Mouse (Mus musculus) stomach, embryonic 16.5 days (tissue): ENCODE measurements around the gene Parp6. TPM values are rescaled to one million over a fixed set of nuclear protein-coding genes. Genes with fewer than 3 reads are reported as not detected.

ENCODE experiments used
- ATAC-seq: fragments of 200-750 bp; cut with Nextera tagmentation; 2 replicates; pipeline ENCODE4 v1.8.0; 2017; ENCODE audit warnings: moderate number of reproducible peaks, moderate TSS enrichment; ENCODE audit not compliant: insufficient read depth, low FRiP score
- H3K27ac ChIP-seq: fragments of 300-500 bp; sonication (generic); 2 replicates; pipeline ENCODE4 v1.5.1; 2014; ENCODE audit warnings: low read length
- H3K27me3 ChIP-seq: fragments of 300-500 bp; sonication (generic); 2 replicates; pipeline ENCODE4 v1.6.1; 2014; ENCODE audit warnings: low read length, control low read depth, mixed read lengths; ENCODE audit not compliant: control insufficient read depth, insufficient read depth
- H3K36me3 ChIP-seq: fragments of 300-500 bp; sonication (generic); 2 replicates; pipeline ENCODE4 v1.6.1; 2014; ENCODE audit warnings: low read length; ENCODE audit not compliant: control insufficient read depth, insufficient read depth
- H3K4me1 ChIP-seq: fragments of 300-500 bp; sonication (generic); 2 replicates; pipeline ENCODE4 v1.6.1; 2014; ENCODE audit warnings: low read length, control low read depth, mixed read lengths; ENCODE audit not compliant: control insufficient read depth, insufficient read depth
- H3K4me2 ChIP-seq: fragments of 300-500 bp; sonication (generic); 2 replicates; pipeline ENCODE4 v1.6.1; 2014; ENCODE audit warnings: low read depth, low read length, mixed read lengths
- H3K4me3 ChIP-seq: fragments of 300-500 bp; sonication (generic); replicated peaks from 2 replicates; pipeline ENCODE4 v1.5.1; 2014; ENCODE audit warnings: mild to moderate bottlenecking, low read length
- H3K9ac ChIP-seq: fragments of 300-500 bp; sonication (generic); 2 replicates; pipeline ENCODE4 v1.6.1; 2014; ENCODE audit warnings: low read length
- H3K9me3 ChIP-seq: fragments of 300-500 bp; sonication (generic); replicated peaks from 2 replicates; pipeline ENCODE4 v1.6.1; 2016; ENCODE audit warnings: low read length, control low read depth; ENCODE audit not compliant: control insufficient read depth
- WGBS: fragments of 180-500 bp; shearing (Covaris S2); extraction: QIAGEN DNeasy Blood & Tissue Kit; methylation state at CpG from one replicate; pipeline ENCODE4 v1.1.7; 2014; 5-methylcytosine and 5-hydroxymethylcytosine counted together
- polyA plus RNA-seq: library from polyadenylated mRNA; unstranded; fragments of >200 nt; fragmentation: Nextera tagmentation; extraction: Ambion mirVana; gene quantifications from 2 replicates; pipeline ENCODE4 v1.2.1, GENCODE M21; 2015

The Parp6 gene
- polyA plus RNA-seq, 1 experiment from 2014 or later: 31.1 TPM

DNA sequence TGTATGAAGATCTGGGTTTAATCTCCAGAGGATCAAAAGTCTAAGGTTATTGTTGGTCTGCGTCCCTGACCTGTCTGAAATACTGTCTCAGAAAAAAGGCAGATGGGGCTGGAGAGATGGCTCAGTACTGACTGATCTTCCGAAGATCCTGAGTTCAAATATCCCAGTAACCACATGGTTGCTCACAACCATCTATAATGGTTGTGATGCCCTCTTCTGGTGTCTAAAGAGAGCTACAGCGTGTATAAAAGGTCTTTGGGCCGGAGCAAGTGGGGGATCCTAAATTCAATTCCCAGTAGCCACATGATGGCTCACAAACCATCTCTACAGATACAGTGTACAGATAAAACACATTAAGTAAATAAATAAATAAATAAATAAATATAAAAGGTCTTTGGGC, 52.1 kb downstream of the Parp6 start:
- Histone ChIP-seq H3K4me3 (no peak overlapping the region), H3K36me3 (peaks cover 60% of the 10 kb centered on the region), H3K27me3 (no peaks in the 10 kb centered on the region), H3K4me2 (no peak overlapping the region), H3K9ac (no peak overlapping the region), H3K4me1 (no peaks in the 10 kb centered on the region), H3K9me3 (no peaks in the 10 kb centered on the region), H3K27ac (no peak overlapping the region)
- ATAC-seq: no peak
- WGBS: 81% methylated on average over 4 of the region's 4 CpGs

DNA sequence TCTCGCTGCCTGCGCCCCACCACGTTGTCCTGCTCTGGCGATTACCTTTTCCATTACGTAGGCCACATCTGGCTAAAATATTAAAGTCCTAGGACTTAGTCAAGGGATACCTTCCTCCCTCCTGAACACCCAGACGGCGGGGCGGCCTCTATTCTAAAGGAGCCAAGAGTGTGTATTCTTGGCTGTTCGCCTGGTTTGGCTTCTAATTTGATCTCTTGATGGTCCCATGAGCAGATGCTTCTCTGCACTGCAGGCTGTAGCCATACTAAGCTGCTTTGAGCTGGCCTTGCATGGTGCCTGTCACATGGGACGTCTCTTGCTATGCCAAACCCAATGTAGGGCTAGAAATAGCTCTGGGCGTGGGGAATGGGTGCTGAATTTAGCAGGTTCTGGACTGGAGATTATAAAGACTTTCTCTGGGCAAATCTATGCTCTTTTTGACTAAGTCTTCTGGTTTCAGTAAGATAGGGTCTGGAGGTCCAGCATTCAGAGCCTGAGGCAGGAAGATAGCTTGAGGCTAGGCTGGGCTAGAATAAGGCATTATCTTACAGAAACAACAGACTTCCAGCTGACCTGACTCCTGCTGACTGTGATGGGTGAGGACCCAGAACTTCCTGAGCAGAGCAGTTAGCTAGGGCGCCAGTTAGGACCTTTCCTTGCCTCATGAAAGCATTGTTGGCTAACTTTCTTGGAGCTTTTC, 55.3 kb downstream of the Parp6 start:
- Histone ChIP-seq H3K4me3 (no peak overlapping the region), H3K27me3 (no peaks in the 10 kb centered on the region), H3K9me3 (no peaks in the 10 kb centered on the region), H3K4me2 (no peak overlapping the region), H3K27ac (no peak overlapping the region), H3K9ac (no peak overlapping the region), H3K4me1 (no peaks in the 10 kb centered on the region), H3K36me3 (peaks cover 47% of the 10 kb centered on the region)
- ATAC-seq: no peak
- WGBS: 89% methylated on average over 12 of the region's 12 CpGs

- Histone ChIP-seq H3K27me3 (no peaks in the 10 kb centered on the region), H3K4me3 (no peak overlapping the region), H3K27ac (no peak overlapping the region), H3K4me2 (no peak overlapping the region), H3K9ac (no peak overlapping the region), H3K4me1 (no peaks in the 10 kb centered on the region), H3K36me3 (peaks cover 47% of the 10 kb centered on the region), H3K9me3 (no peaks in the 10 kb centered on the region)
- no peak for ATAC-seq
- 42% methylated on average over 2 of the region's 2 CpGs for WGBS
These were observed 56.3 kb downstream of the Parp6 start for GRCm38 (mm10) chr9:59673427-59673826.

GRCm38 (mm10) chr9:59675598-59675997, 58.5 kb downstream of the Parp6 start:
- WGBS: 88% methylated on average over 14 of the region's 14 CpGs
- Histone ChIP-seq H3K9ac (no peak overlapping the region), H3K27ac (no peak overlapping the region), H3K27me3 (no peaks in the 10 kb centered on the region; the same call in 1 of the 2 replicates), H3K9me3 (no peaks in the 10 kb centered on the region), H3K4me3 (no peak overlapping the region), H3K36me3 (peaks cover 31% of the 10 kb centered on the region), H3K4me1 (peaks cover 4% of the 10 kb centered on the region), H3K4me2 (no peak overlapping the region)
- no peak for ATAC-seq

DNA sequence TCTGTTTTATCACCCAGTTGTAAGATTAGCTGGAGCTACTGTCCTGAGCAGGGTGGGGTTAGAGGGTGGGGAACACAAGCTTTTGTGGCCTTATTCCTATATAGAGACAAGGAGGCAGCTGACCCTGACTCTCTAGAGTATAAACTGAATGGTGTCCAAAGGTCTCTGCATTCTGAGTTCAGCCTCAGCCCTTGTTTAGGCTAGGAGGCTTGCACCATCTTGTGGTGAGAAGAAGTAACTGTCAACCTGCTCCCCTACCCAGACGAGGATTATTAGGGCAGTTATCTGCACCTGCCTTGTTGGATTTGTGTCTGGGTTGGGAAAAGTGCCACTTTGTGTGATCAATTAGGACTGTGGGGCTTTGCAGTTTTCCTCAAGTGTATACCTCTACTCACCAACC, 61.2 kb downstream of the Parp6 start:
- no peak overlapping the region for H3K4me2 ChIP-seq
- no peak overlapping the region for H3K9ac ChIP-seq
- no peaks in the 10 kb centered on the region for H3K9me3 ChIP-seq
- no peak overlapping the region for H3K27ac ChIP-seq
- H3K4me3 ChIP-seq: no peak overlapping the region
- H3K4me1 ChIP-seq: peaks cover 9% of the 10 kb centered on the region
- H3K27me3 ChIP-seq: no peaks in the 10 kb centered on the region; the same call in 1 of the 2 replicates
- peaks cover 10% of the 10 kb centered on the region; the same call in 1 of the 2 replicates for H3K36me3 ChIP-seq
- peak; percentile 45; the same call in 1 of the 2 replicates for ATAC-seq
- 22% methylated on average over 1 of the region's 1 CpGs for WGBS

GRCm38 (mm10) chr9:59679678-59680533, 62.8 kb downstream of the Parp6 start, which contains the start of gene Gramd2:
TSS of gene Gramd2 (plus strand) at chr9:59680144.
- Histone ChIP-seq H3K27ac (peak within 1 kb of the TSS; percentile 72), H3K4me2 (peak within 1 kb of the TSS; percentile 75), H3K36me3 (0 out of 2 replicates have a peak, but pooled peaks cover 6% of the 10 kb centered on the region), H3K9me3 (no peaks in the 10 kb centered on the region), H3K9ac (peak within 1 kb of the TSS; percentile 61), H3K27me3 (no peaks in the 10 kb centered on the region; the same call in 1 of the 2 replicates), H3K4me3 (peak within 1 kb of the TSS; percentile 51), H3K4me1 (peaks cover 9% of the 10 kb centered on the region)
- 2% methylated on average over 47 of the region's 47 CpGs for WGBS
- peak; percentile 92 for ATAC-seq

- peak overlapping the region; percentile 72 for H3K27ac ChIP-seq
- H3K4me2 ChIP-seq: peak overlapping the region; percentile 75
- peak overlapping the region; percentile 51 for H3K4me3 ChIP-seq
- H3K9ac ChIP-seq: peak overlapping the region; percentile 61
- WGBS: 15% methylated on average over 16 of the region's 16 CpGs
- no peaks in the 10 kb centered on the region; the same call in 1 of the 2 replicates for H3K27me3 ChIP-seq
- H3K9me3 ChIP-seq: no peaks in the 10 kb centered on the region
- peak; percentile 57; the same call in 1 of the 2 replicates for ATAC-seq
- H3K36me3 ChIP-seq: 0 out of 2 replicates have a peak, but pooled peaks cover 6% of the 10 kb centered on the region
- H3K4me1 ChIP-seq: peaks cover 9% of the 10 kb centered on the region
These were observed 63.4 kb downstream of the Parp6 start for GRCm38 (mm10) chr9:59680534-59680875.

DNA sequence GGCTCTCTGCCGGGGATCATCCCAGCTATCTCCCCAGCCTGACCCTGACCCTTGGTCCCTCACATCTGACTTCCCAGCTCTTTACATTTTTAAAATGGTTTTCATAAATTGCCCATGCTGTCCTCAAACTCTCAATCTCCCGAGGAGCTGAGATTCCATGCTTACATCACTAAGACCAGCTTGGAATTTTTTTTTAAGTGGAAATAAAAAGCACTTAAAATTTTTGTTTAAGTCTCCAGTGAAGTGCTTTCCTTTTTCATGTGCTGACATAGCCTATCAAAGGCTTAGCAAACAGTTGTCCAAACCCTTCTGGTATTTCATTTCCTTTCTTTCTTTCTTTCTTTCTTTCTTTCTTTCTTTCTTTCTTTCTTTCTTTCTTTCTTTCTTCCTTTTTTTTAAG, 66.9 kb downstream of the Parp6 start:
- Histone ChIP-seq H3K9ac (no peak overlapping the region), H3K4me3 (no peak overlapping the region), H3K27me3 (no peaks in the 10 kb centered on the region; the same call in 1 of the 2 replicates), H3K36me3 (no peaks in the 10 kb centered on the region), H3K27ac (no peak overlapping the region), H3K9me3 (no peaks in the 10 kb centered on the region), H3K4me1 (peaks cover 9% of the 10 kb centered on the region), H3K4me2 (no peak overlapping the region)
- ATAC-seq: no peak
- 39% methylated on average over 2 of the region's 2 CpGs for WGBS
